Mouse (Mus musculus): ENCODE measurements around the gene Ift27. TPM values are rescaled to one million over a fixed set of nuclear protein-coding genes. Genes with fewer than 3 reads are reported as not detected.
A peak's percentile ranks its signal among the peaks of the same experiment; 100 is the strongest.

Ift27 gene
- polyA plus RNA-seq, 1 experiment from 2014 or later: 111 TPM

DNA sequence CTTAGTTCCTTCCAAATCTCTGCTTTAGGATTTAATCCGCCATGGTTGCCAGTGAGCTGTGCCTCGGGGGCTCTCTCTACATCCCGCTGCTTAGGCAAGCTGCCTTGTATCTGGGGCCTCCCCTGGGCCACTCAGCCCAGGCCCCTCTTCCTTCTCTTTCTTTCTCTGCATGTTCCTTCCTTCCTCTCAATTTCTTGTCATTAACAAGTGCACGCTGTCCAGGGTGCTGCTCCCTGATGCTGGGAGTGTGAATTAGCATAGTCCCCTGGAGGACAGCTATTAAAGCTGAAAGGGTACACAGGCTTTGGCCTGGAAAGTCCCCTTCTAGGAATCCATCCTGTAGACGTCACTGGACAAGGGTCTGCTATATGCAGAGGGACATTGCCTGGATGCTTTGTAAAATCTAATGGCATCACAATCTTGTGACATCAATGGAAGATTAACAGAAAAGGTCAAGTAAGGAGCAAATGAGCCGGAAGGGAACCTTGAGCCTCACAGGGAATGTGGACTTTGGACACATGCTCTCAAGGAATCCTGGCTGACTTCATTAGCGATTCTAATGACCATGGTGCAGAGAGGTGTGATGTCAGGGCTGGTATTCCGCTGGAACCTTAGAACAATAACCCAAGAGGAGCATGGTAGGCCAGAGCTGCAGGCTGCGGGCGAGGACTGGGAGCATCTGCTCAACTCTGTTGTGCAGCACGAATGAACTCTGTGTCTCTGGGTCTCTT, 20.7 kb downstream of the Ift27 start:
- Histone ChIP-seq H3K9ac (replicated peaks; ENCODE audit: low read length) (no peak overlapping the region), H3K4me1 (ENCODE audit: control insufficient read depth, insufficient read depth, low read length) (no peaks in the 10 kb centered on the region), H3K9me3 (replicated peaks; ENCODE audit: control insufficient read depth, low read length) (no peaks in the 10 kb centered on the region), H3K4me3 (ENCODE audit: low read depth, low read length) (no peak overlapping the region), H3K27me3 (ENCODE audit: control insufficient read depth, insufficient read depth, low read length) (no peaks in the 10 kb centered on the region), H3K36me3 (replicated peaks; ENCODE audit: control insufficient read depth, insufficient read depth, low read depth, low read length) (no peaks in the 10 kb centered on the region), H3K4me2 (ENCODE audit: low read depth, low read length) (no peak overlapping the region), H3K27ac (replicated peaks; ENCODE audit: low read depth, low read length) (no peak overlapping the region)
- DNase-seq (ENCODE audit: low spot score) (peak; percentile 36), ATAC-seq (replicated peaks; ENCODE audit: insufficient number of reproducible peaks, low FRiP score, low TSS enrichment, low read depth) (no peak)
- 50% methylated on average over 11 of the region's 11 CpGs for WGBS

DNA sequence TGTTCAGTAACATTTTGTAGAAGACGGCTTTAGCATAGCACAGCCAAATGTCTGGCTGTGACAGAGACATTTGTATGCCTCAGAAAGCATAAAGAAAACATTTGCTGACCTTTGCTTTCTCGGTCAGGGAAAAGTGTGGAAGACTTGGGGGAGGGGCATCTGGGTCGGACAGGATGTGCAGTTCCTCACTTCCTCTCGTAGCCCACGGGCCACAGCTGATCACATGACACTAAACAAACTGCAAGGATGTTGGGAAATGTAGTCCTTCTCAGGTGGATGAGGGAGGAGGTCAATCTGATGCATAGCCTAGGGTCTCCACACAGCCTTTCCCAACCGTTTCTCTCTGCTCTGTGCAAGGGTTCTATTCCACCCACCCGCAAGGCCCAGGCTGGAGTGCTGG, 25.3 kb downstream of the Ift27 start:
- Histone ChIP-seq H3K4me2 (ENCODE audit: low read depth, low read length) (no peak overlapping the region), H3K27ac (replicated peaks; ENCODE audit: low read depth, low read length) (no peak overlapping the region), H3K9me3 (replicated peaks; ENCODE audit: control insufficient read depth, low read length) (no peaks in the 10 kb centered on the region), H3K36me3 (replicated peaks; ENCODE audit: control insufficient read depth, insufficient read depth, low read depth, low read length) (no peaks in the 10 kb centered on the region), H3K27me3 (ENCODE audit: control insufficient read depth, insufficient read depth, low read length) (no peaks in the 10 kb centered on the region), H3K4me1 (ENCODE audit: control insufficient read depth, insufficient read depth, low read length) (no peaks in the 10 kb centered on the region), H3K4me3 (ENCODE audit: low read depth, low read length) (no peak overlapping the region), H3K9ac (replicated peaks; ENCODE audit: low read length) (no peak overlapping the region)
- DNase-seq (ENCODE audit: low spot score) (no peak), ATAC-seq (replicated peaks; ENCODE audit: insufficient number of reproducible peaks, low FRiP score, low TSS enrichment, low read depth) (no peak)
- WGBS: 77% methylated on average over 7 of the region's 7 CpGs

- Histone ChIP-seq H3K4me2 (ENCODE audit: low read depth, low read length) (no peak overlapping the region), H3K27me3 (ENCODE audit: control insufficient read depth, insufficient read depth, low read length) (no peaks in the 10 kb centered on the region), H3K4me1 (ENCODE audit: control insufficient read depth, insufficient read depth, low read length) (no peaks in the 10 kb centered on the region), H3K4me3 (ENCODE audit: low read depth, low read length) (no peak overlapping the region), H3K27ac (replicated peaks; ENCODE audit: low read depth, low read length) (no peak overlapping the region), H3K9me3 (replicated peaks; ENCODE audit: control insufficient read depth, low read length) (no peaks in the 10 kb centered on the region), H3K36me3 (replicated peaks; ENCODE audit: control insufficient read depth, insufficient read depth, low read depth, low read length) (no peaks in the 10 kb centered on the region), H3K9ac (replicated peaks; ENCODE audit: low read length) (no peak overlapping the region)
- no peak for DNase-seq (ENCODE audit: low spot score)
- ATAC-seq (replicated peaks; ENCODE audit: insufficient number of reproducible peaks, low FRiP score, low TSS enrichment, low read depth): no peak
- WGBS: 64% methylated on average over 8 of the region's 8 CpGs
These were observed 33.7 kb downstream of the Ift27 start for GRCm38 (mm10) chr15:78140226-78140625.

- no peak overlapping the region for H3K27ac ChIP-seq (replicated peaks; ENCODE audit: low read depth, low read length)
- H3K4me2 ChIP-seq (ENCODE audit: low read depth, low read length): no peak overlapping the region
- no peaks in the 10 kb centered on the region for H3K9me3 ChIP-seq (replicated peaks; ENCODE audit: control insufficient read depth, low read length)
- no peak overlapping the region for H3K4me3 ChIP-seq (ENCODE audit: low read depth, low read length)
- ATAC-seq (replicated peaks; ENCODE audit: insufficient number of reproducible peaks, low FRiP score, low TSS enrichment, low read depth): no peak
- H3K9ac ChIP-seq (replicated peaks; ENCODE audit: low read length): no peak overlapping the region
- DNase-seq (ENCODE audit: low spot score): no peak
- H3K27me3 ChIP-seq (ENCODE audit: control insufficient read depth, insufficient read depth, low read length): no peaks in the 10 kb centered on the region
- no peaks in the 10 kb centered on the region for H3K36me3 ChIP-seq (replicated peaks; ENCODE audit: control insufficient read depth, insufficient read depth, low read depth, low read length)
- WGBS: 28% methylated on average over 6 of the region's 6 CpGs
- no peaks in the 10 kb centered on the region for H3K4me1 ChIP-seq (ENCODE audit: control insufficient read depth, insufficient read depth, low read length)
These were observed 39.3 kb downstream of the Ift27 start for GRCm38 (mm10) chr15:78134606-78135005.

DNA sequence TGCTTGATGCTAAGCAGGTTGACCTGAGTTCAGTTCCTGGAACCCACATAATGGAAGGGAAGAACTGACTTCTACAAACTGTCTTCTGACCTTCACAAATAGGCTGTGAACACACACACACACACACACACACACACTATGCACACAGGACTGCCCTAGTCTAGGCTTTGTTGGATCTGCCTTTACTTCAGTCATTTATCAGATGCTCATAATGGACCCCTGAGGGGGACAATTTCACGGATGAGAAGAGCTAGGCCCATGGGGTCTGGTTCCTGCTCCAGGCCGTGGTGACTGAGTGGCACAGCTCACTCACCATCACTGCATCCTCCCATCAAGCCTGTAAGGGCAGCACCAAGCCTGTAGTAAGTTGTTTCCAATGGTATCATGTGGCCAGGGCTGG, 40.5 kb downstream of the Ift27 start:
- ATAC-seq (replicated peaks; ENCODE audit: insufficient number of reproducible peaks, low FRiP score, low TSS enrichment, low read depth) (no peak), DNase-seq (ENCODE audit: low spot score) (no peak)
- H3K4me2 ChIP-seq (ENCODE audit: low read depth, low read length): no peak overlapping the region
- no peak overlapping the region for H3K27ac ChIP-seq (replicated peaks; ENCODE audit: low read depth, low read length)
- no peaks in the 10 kb centered on the region for H3K9me3 ChIP-seq (replicated peaks; ENCODE audit: control insufficient read depth, low read length)
- no peaks in the 10 kb centered on the region for H3K4me1 ChIP-seq (ENCODE audit: control insufficient read depth, insufficient read depth, low read length)
- no peaks in the 10 kb centered on the region for H3K27me3 ChIP-seq (ENCODE audit: control insufficient read depth, insufficient read depth, low read length)
- no peak overlapping the region for H3K9ac ChIP-seq (replicated peaks; ENCODE audit: low read length)
- no peaks in the 10 kb centered on the region for H3K36me3 ChIP-seq (replicated peaks; ENCODE audit: control insufficient read depth, insufficient read depth, low read depth, low read length)
- H3K4me3 ChIP-seq (ENCODE audit: low read depth, low read length): no peak overlapping the region
- 30% methylated on average over 2 of the region's 2 CpGs for WGBS

DNA sequence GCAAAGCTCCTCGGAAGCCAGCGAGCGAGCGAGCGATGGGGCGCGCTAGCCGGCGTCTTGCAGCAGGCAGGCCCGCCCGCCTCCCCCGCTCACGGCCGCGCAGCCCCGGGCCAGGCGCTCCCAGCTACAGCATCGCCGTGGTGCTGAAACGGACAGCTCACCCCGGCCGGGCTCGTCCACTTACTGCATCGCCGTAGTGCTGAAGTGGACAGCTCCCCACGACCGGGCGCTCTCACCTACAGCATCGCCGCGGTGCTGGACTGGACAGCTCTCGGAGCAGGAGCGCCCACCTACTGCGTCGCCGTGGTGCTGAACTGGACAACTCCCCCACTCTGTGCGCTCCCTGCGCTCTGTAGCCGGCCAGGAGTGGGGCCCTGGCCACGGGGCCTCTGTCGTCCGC, 54.2 kb downstream of the Ift27 start, which contains the start of gene Cacng2:
Gene Cacng2 (minus strand): TSS at position 325 of the 400 bp plus-strand sequence.
- WGBS: under 1% methylated on average over 22 of the region's 42 CpGs
- ATAC-seq (replicated peaks; ENCODE audit: insufficient number of reproducible peaks, low FRiP score, low TSS enrichment, low read depth) (peak; percentile 97), DNase-seq (ENCODE audit: low spot score) (peak; percentile 98)
- Histone ChIP-seq H3K9ac (replicated peaks; ENCODE audit: low read length) (no peak within 1 kb of the TSS), H3K4me1 (ENCODE audit: control insufficient read depth, insufficient read depth, low read length) (no peaks in the 10 kb centered on the region), H3K4me3 (ENCODE audit: low read depth, low read length) (peak within 1 kb of the TSS; percentile 24), H3K4me2 (ENCODE audit: low read depth, low read length) (peak within 1 kb of the TSS; percentile 52), H3K9me3 (replicated peaks; ENCODE audit: control insufficient read depth, low read length) (no peaks in the 10 kb centered on the region), H3K27me3 (ENCODE audit: control insufficient read depth, insufficient read depth, low read length) (peaks cover 3% of the 10 kb centered on the region), H3K27ac (replicated peaks; ENCODE audit: low read depth, low read length) (no peak within 1 kb of the TSS), H3K36me3 (replicated peaks; ENCODE audit: control insufficient read depth, insufficient read depth, low read depth, low read length) (no peaks in the 10 kb centered on the region)

GRCm38 (mm10) chr15:78119248-78119647, 54.7 kb downstream of the Ift27 start:
- 4% methylated on average over 39 of the region's 39 CpGs for WGBS
- peak overlapping the region; percentile 52 for H3K4me2 ChIP-seq (ENCODE audit: low read depth, low read length)
- no peaks in the 10 kb centered on the region for H3K9me3 ChIP-seq (replicated peaks; ENCODE audit: control insufficient read depth, low read length)
- 0 out of 2 replicates have a peak, but pooled peaks have one; percentile 30 for ATAC-seq (replicated peaks; ENCODE audit: insufficient number of reproducible peaks, low FRiP score, low TSS enrichment, low read depth)
- peak overlapping the region; percentile 24 for H3K4me3 ChIP-seq (ENCODE audit: low read depth, low read length)
- no peak for DNase-seq (ENCODE audit: low spot score)
- H3K9ac ChIP-seq (replicated peaks; ENCODE audit: low read length): no peak overlapping the region
- no peaks in the 10 kb centered on the region for H3K4me1 ChIP-seq (ENCODE audit: control insufficient read depth, insufficient read depth, low read length)
- no peak overlapping the region for H3K27ac ChIP-seq (replicated peaks; ENCODE audit: low read depth, low read length)
- H3K27me3 ChIP-seq (ENCODE audit: control insufficient read depth, insufficient read depth, low read length): peaks cover 3% of the 10 kb centered on the region
- H3K36me3 ChIP-seq (replicated peaks; ENCODE audit: control insufficient read depth, insufficient read depth, low read depth, low read length): no peaks in the 10 kb centered on the region

DNA sequence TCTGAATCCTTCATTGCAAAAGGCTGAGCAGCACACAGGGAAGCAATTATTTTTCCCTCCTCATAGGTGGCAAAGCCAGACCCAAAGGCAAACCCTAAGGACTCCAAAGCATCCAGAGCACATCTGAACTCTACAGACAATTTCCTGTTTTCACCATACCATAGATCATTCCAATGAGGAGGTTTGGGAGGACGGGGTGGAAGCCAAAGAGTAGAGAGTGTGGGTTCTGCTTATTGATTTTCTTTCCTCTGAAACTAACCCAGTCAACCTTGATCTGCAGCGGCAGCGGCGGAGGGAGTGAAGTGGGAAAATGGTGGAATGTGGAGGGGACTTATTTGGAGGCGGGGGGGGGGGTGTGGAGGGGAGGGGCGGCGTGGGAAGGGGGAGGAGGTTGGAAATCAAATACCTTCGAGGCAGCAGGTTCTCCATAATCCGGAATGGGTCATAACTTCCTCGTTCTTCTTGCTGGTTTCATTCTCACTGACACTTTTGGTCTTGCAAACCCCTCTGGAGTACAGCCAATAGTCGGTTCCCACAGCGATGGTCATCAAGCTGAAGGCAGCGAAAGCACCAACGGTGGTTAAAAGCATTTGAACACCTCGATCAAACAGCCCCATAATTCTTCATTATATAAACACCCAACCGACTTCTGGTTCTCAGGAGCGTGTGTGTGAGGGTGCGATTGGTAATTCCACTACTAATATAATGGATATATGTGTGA, 55.5 kb downstream of the Ift27 start:
- H3K4me1 ChIP-seq (ENCODE audit: control insufficient read depth, insufficient read depth, low read length): no peaks in the 10 kb centered on the region
- ATAC-seq (replicated peaks; ENCODE audit: insufficient number of reproducible peaks, low FRiP score, low TSS enrichment, low read depth) (no peak), DNase-seq (ENCODE audit: low spot score) (no peak)
- H3K4me3 ChIP-seq (ENCODE audit: low read depth, low read length): no peak overlapping the region
- H3K27ac ChIP-seq (replicated peaks; ENCODE audit: low read depth, low read length): no peak overlapping the region
- H3K27me3 ChIP-seq (ENCODE audit: control insufficient read depth, insufficient read depth, low read length): peaks cover 3% of the 10 kb centered on the region
- no peaks in the 10 kb centered on the region for H3K9me3 ChIP-seq (replicated peaks; ENCODE audit: control insufficient read depth, low read length)
- H3K9ac ChIP-seq (replicated peaks; ENCODE audit: low read length): no peak overlapping the region
- 76% methylated on average over 18 of the region's 18 CpGs for WGBS
- H3K36me3 ChIP-seq (replicated peaks; ENCODE audit: control insufficient read depth, insufficient read depth, low read depth, low read length): no peaks in the 10 kb centered on the region
- no peak overlapping the region for H3K4me2 ChIP-seq (ENCODE audit: low read depth, low read length)

Data from embryonic facial prominence, embryonic 11.5 days (tissue).